Mouse (Mus musculus): ENCODE measurements around the gene Tmem135.

Tmem135 gene

DNA sequence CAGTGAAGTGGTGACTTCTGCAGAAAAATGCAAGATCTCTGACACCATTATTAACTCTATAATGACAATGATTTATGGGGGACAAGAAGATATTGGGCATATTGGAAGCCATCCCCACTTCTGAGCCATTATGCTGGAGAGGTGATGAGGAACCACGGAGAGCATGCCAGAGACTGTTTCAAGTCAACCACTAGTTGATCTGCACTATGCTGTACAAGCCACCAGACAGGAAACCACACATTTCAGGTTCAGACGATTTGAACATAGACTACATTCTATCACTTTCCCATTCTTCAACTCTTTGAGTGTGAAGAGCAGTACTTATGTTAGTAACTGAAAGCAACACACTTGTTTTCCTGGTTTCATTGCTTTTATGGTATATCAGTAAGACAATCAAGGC is 297.6 kb downstream of the Tmem135 start:
- DNase-seq (ENCODE audit: low read depth, low spot score) = no peak

DNA sequence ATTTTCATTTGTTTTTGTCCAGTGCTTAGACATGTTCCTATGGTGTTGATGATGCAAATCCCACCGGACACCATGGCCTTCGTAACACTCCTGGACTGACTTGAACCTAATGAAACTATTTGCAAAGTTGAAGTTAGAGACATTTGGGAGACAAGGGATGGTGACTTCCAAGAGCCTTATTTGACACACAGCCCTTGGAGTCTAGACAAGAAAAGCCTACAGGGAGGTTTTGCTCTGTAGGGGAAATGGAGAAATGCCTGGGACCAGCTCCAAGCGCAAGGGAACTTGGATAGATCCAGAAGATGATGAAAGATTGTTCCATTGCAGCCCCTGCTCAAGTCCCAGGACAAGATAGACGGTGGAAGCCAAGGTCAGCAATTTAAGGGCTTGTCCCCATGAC is 304.3 kb downstream of the Tmem135 start:
- DNase-seq (ENCODE audit: low read depth, low spot score) = no peak
